Mouse (Mus musculus) CH12.LX (cell line): ENCODE data around the gene Zfp106. TPM values are rescaled to one million over a fixed set of nuclear protein-coding genes. Genes with fewer than 3 reads are reported as not detected.

Source experiments
- DNase-seq: peaks from one replicate; pipeline ENCODE4 v3.0.0-alpha.2; 2013; ENCODE audit errors: extremely low read depth
- H3K27ac ChIP-seq: 2 replicates; pipeline ENCODE4 v1.5.1; 2012; ENCODE audit warnings: low read depth, mild to moderate bottlenecking, control low read depth, moderate library complexity; ENCODE audit not compliant: insufficient read depth
- H3K27me3 ChIP-seq: replicated peaks from 2 replicates; pipeline ENCODE3; 2012; ENCODE audit warnings: inconsistent platforms
- H3K36me3 ChIP-seq, 2 experiments: replicated peaks in 1 of 2; 2 replicates each; pipeline versions ENCODE3 to v1.6.1; 2012; ENCODE audit warnings: inconsistent platforms in 1 of 2, low read length in 1 of 2, mild to moderate bottlenecking in 1 of 2, mixed read lengths in 1 of 2, moderate library complexity in 1 of 2; ENCODE audit not compliant: control insufficient read depth in 1 of 2, insufficient read depth in 1 of 2
- H3K4me1 ChIP-seq, 2 experiments: 2 replicates each; pipeline ENCODE4 v1.6.1; 2012; ENCODE audit warnings: inconsistent platforms in 1 of 2, moderate library complexity in 1 of 2; ENCODE audit not compliant: insufficient read depth in 2 of 2, control insufficient read depth in 1 of 2
- H3K4me2 ChIP-seq: 2 replicates; pipeline ENCODE4 v1.6.1; 2012; ENCODE audit warnings: low read depth, mild to moderate bottlenecking, control low read depth; ENCODE audit not compliant: poor library complexity, insufficient read depth, severe bottlenecking
- H3K4me3 ChIP-seq, 3 experiments: fragments of 150-350 bp in 1 of 3; sonication (generic) in 1 of 3; replicated peaks in 1 of 3; 2 replicates each; pipeline versions ENCODE3 to v1.5.1; 2011 to 2012; ENCODE audit warnings: low read depth in 2 of 3, low read length in 2 of 3, mild to moderate bottlenecking in 2 of 3, moderate library complexity in 2 of 3, control low read depth in 1 of 3, improper control_type of control experiment in 1 of 3, inconsistent platforms in 1 of 3, mixed read lengths in 1 of 3; ENCODE audit not compliant: poor library complexity in 1 of 3
- H3K79me2 ChIP-seq: replicated peaks from 2 replicates; pipeline ENCODE4 v1.6.1; 2012; ENCODE audit warnings: mild to moderate bottlenecking, moderate library complexity; ENCODE audit not compliant: control insufficient read depth, poor library complexity, insufficient read depth, severe bottlenecking; ENCODE audit errors: extremely low read depth
- H3K9ac ChIP-seq: 2 replicates; pipeline ENCODE4 v1.6.1; 2012; ENCODE audit warnings: low read depth, mild to moderate bottlenecking, control low read depth, moderate library complexity; ENCODE audit not compliant: insufficient read depth
- H3K9me3 ChIP-seq: replicated peaks from 2 replicates; pipeline ENCODE3; 2012; ENCODE audit warnings: low read length, inconsistent platforms, mixed read lengths
- CHD1 ChIP-seq: IDR thresholded peaks from 2 replicates; pipeline ENCODE4 v1.6.1; 2012; ENCODE audit warnings: low read depth, low read length, improper control_type of control experiment, inconsistent platforms
- CHD2 ChIP-seq: IDR thresholded peaks from 2 replicates; pipeline ENCODE4 v1.6.1; 2011; ENCODE audit warnings: low read length, improper control_type of control experiment
- CTCF ChIP-seq, 2 experiments: IDR thresholded peaks in 1 of 2; conservative IDR thresholded peaks in 1 of 2; 2 replicates each; pipeline ENCODE4 v1.5.1; 2011 to 2012; ENCODE audit warnings: low read depth in 2 of 2, low read length in 2 of 2, improper control_type of control experiment in 1 of 2, inconsistent platforms in 1 of 2, mild to moderate bottlenecking in 1 of 2, moderate library complexity in 1 of 2
- E2F4 ChIP-seq: IDR thresholded peaks from 2 replicates; pipeline ENCODE4 v1.6.1; 2011; ENCODE audit warnings: low read depth, low read length, improper control_type of control experiment; ENCODE audit not compliant: insufficient replicate concordance
- ELF1 ChIP-seq: IDR thresholded peaks from 2 replicates; pipeline ENCODE4 v1.6.1; 2014; ENCODE audit warnings: low read depth, mild to moderate bottlenecking, inconsistent platforms, low read length, improper control_type of control experiment
- EP300 ChIP-seq: IDR thresholded peaks from 2 replicates; pipeline ENCODE4 v1.6.1; 2011; ENCODE audit warnings: low read length, improper control_type of control experiment
- GABPA ChIP-seq: IDR thresholded peaks from 2 replicates; pipeline ENCODE4 v1.6.1; 2012; ENCODE audit warnings: low read depth, low read length, improper control_type of control experiment, inconsistent platforms; ENCODE audit not compliant: insufficient replicate concordance
- IRF4 ChIP-seq: IDR thresholded peaks from 2 replicates; pipeline ENCODE4 v1.6.1; 2014; ENCODE audit warnings: low read depth, mild to moderate bottlenecking, inconsistent platforms, low read length, improper control_type of control experiment
- JUND ChIP-seq: conservative IDR thresholded peaks from 2 replicates; pipeline ENCODE4 v1.6.1; 2011; ENCODE audit warnings: low read depth, low read length, improper control_type of control experiment
- KAT2A ChIP-seq: IDR thresholded peaks from 2 replicates; pipeline ENCODE4 v1.6.1; 2012; ENCODE audit warnings: low read length, improper control_type of control experiment, inconsistent platforms; ENCODE audit not compliant: insufficient replicate concordance
- MAFK ChIP-seq: IDR thresholded peaks from 2 replicates; pipeline ENCODE4 v1.6.1; 2011; ENCODE audit warnings: low read length, improper control_type of control experiment; ENCODE audit not compliant: insufficient replicate concordance
- MAX ChIP-seq: IDR thresholded peaks from 2 replicates; pipeline ENCODE4 v1.6.1; 2011; ENCODE audit warnings: low read length, improper control_type of control experiment
- MAZ ChIP-seq: IDR thresholded peaks from 2 replicates; pipeline ENCODE4 v1.6.1; 2012; ENCODE audit warnings: low read depth, mild to moderate bottlenecking, inconsistent platforms, low read length, improper control_type of control experiment, moderate library complexity
- MEF2A ChIP-seq: IDR thresholded peaks from 2 replicates; pipeline ENCODE4 v1.6.1; 2014; ENCODE audit warnings: low read depth, mild to moderate bottlenecking, inconsistent platforms, low read length, improper control_type of control experiment, borderline replicate concordance
- NELFE ChIP-seq: IDR thresholded peaks from 2 replicates; pipeline ENCODE4 v1.6.1; 2011; ENCODE audit warnings: low read depth, low read length, improper control_type of control experiment
- NRF1 ChIP-seq: IDR thresholded peaks from 2 replicates; pipeline ENCODE4 v1.6.1; 2014; ENCODE audit warnings: low read depth, mild to moderate bottlenecking, inconsistent platforms, low read length, improper control_type of control experiment, moderate library complexity
- PAX5 ChIP-seq: IDR thresholded peaks from 2 replicates; pipeline ENCODE4 v1.6.1; 2012; ENCODE audit warnings: low read length, inconsistent platforms, mixed read lengths
- POLR2AphosphoS2 ChIP-seq: IDR thresholded peaks from 2 replicates; pipeline ENCODE4 v1.6.1; 2011; ENCODE audit warnings: low read depth, low read length, improper control_type of control experiment
- TCF12 ChIP-seq: IDR thresholded peaks from 2 replicates; pipeline ENCODE4 v1.6.1; 2014; ENCODE audit warnings: low read depth, mild to moderate bottlenecking, inconsistent platforms, low read length, improper control_type of control experiment
- UBTF ChIP-seq: IDR thresholded peaks from 2 replicates; pipeline ENCODE4 v1.6.1; 2012; ENCODE audit warnings: low read depth, mild to moderate bottlenecking, inconsistent platforms, low read length, improper control_type of control experiment, moderate library complexity
- USF1 ChIP-seq: IDR thresholded peaks from 2 replicates; pipeline ENCODE4 v1.6.1; 2014; ENCODE audit warnings: low read depth, mild to moderate bottlenecking, inconsistent platforms, low read length, improper control_type of control experiment
- USF2 ChIP-seq: conservative IDR thresholded peaks from 2 replicates; pipeline ENCODE4 v1.6.1; 2011; ENCODE audit warnings: low read depth, low read length, improper control_type of control experiment
- ZC3H11A ChIP-seq: IDR thresholded peaks from 2 replicates; pipeline ENCODE4 v1.6.1; 2012; ENCODE audit warnings: low read depth, mild to moderate bottlenecking, inconsistent platforms, low read length, improper control_type of control experiment
- ZKSCAN1 ChIP-seq: IDR thresholded peaks from 2 replicates; pipeline ENCODE4 v1.6.1; 2012; ENCODE audit warnings: low read depth, inconsistent platforms, low read length, improper control_type of control experiment, borderline replicate concordance
- ZMIZ1 ChIP-seq: IDR thresholded peaks from 2 replicates; pipeline ENCODE4 v1.6.1; 2012; ENCODE audit warnings: low read depth, mild to moderate bottlenecking, inconsistent platforms, low read length, improper control_type of control experiment
- dilution Hi-C: fragments of 300-500 bp; cut with MboI; formaldehyde crosslinking; loops from 2 replicates; pipeline ENCODE4 v1.14.3; 2020; ENCODE audit warnings: low sequenced_read_pairs; ENCODE audit not compliant: extremely low pct_unique_long_range_greater_than_20kb, extremely low pct_ligation_motif_present
- in situ Hi-C: fragments of 300-500 bp; cut with MboI; formaldehyde crosslinking; loops from 3 replicates; pipeline ENCODE4 v1.14.3; 2019; ENCODE audit warnings: low sequenced_read_pairs, low pct_ligation_motif_present, low pct_unique_long_range_greater_than_20kb, mixed read lengths
- polyA plus RNA-seq: library from polyadenylated mRNA; unstranded; fragments of >175 nt; gene quantifications from 2 replicates; pipeline ENCODE4 v1.2.1, GENCODE M21; 2012; ENCODE audit warnings: low read depth; ENCODE audit not compliant: insufficient read length
- total RNA-seq, 2 experiments: library from RNA; depleted of rRNA; stranded (reverse); fragments of 300-350 nt in 1 of 2; fragments of >200 nt in 1 of 2; gene quantifications; 2 replicates each; pipeline ENCODE4 v1.2.3; 2012 to 2014

The Zfp106 gene
- total and polyA plus RNA-seq, 3 experiments = 93.8 to 183 (median 130) TPM

- no peak for DNase-seq
- H3K4me1 ChIP-seq = peaks cover 20 to 32% of the 10 kb centered on the region in 2 experiments
- dilution Hi-C loops (no loop called here), in situ Hi-C loops (no loop called here)
- no peaks in the 10 kb centered on the region for H3K9me3 ChIP-seq
- H3K36me3 ChIP-seq = peaks cover 0 to 28% of the 10 kb centered on the region in 2 experiments
- no peak overlapping the region for H3K9ac ChIP-seq
- H3K4me2 ChIP-seq = no peak overlapping the region
- H3K27ac ChIP-seq = no peak overlapping the region
- no peaks in the 10 kb centered on the region for H3K27me3 ChIP-seq
- TF ChIP-seq E2F4 (no peak), USF2 (no peak), POLR2AphosphoS2 (no peak), TCF12 (no peak), MAFK (no peak), ZMIZ1 (no peak), CHD2 (no peak), MEF2A (no peak), IRF4 (no peak), JUND (no peak), ELF1 (no peak), EP300 (no peak), CHD1 (no peak), MAX (no peak), USF1 (no peak), NRF1 (no peak), UBTF (no peak), PAX5 (no peak), GABPA (no peak), NELFE (no peak)
- H3K4me3 ChIP-seq = no peak overlapping the region
- H3K79me2 ChIP-seq = no peaks in the 10 kb centered on the region
These were observed 67.1 kb downstream of the Zfp106 start for GRCm38 (mm10) chr2:120496511-120496910.

- dilution Hi-C loops (no loop called here), in situ Hi-C loops (no loop called here)
- DNase-seq = no peak
- H3K4me3 ChIP-seq = no peak overlapping the region
- H3K4me1 ChIP-seq = peaks cover 2 to 5% of the 10 kb centered on the region in 2 experiments; a peak in 1 of 4 replicates
- no peaks in the 10 kb centered on the region for H3K9me3 ChIP-seq
- no peak overlapping the region for H3K9ac ChIP-seq
- TF ChIP-seq ZKSCAN1 (no peak), JUND (no peak), ELF1 (no peak), MAX (no peak), CTCF (conservative IDR thresholded peaks at IDR 0.05 in 1 of 2, IDR thresholded peaks at IDR 0.05 in 1 of 2; ENCODE audit: low read depth in 2 of 2, low read length in 2 of 2) (no peak), KAT2A (no peak), NELFE (no peak), CHD1 (no peak), ZC3H11A (no peak), MAZ (no peak), POLR2AphosphoS2 (no peak)
- H3K79me2 ChIP-seq = no peaks in the 10 kb centered on the region
- H3K36me3 ChIP-seq = peaks cover 0 to 34% of the 10 kb centered on the region in 2 experiments
- H3K4me2 ChIP-seq = no peak overlapping the region
- no peak overlapping the region for H3K27ac ChIP-seq
- no peaks in the 10 kb centered on the region for H3K27me3 ChIP-seq
These were observed 70.4 kb downstream of the Zfp106 start for GRCm38 (mm10) chr2:120493254-120493653.
